Mouse (Mus musculus) adrenal gland, postnatal 36 days (tissue): Measurements from ENCODE around the gene St3gal2. TPM values are rescaled to one million over a fixed set of nuclear protein-coding genes. Genes with fewer than 3 reads are reported as not detected.
"Not testable (repeated sequence)": the region's sequence is repeated elsewhere in the genome, so short reads cannot be mapped to it uniquely, and the experiment has no call there.

ENCODE experiments used
- DNase-seq, 2 experiments: peaks; one replicate each; pipeline ENCODE4 v3.0.0; 2021; ENCODE audit warnings: mixed read lengths in 1 of 2
- total RNA-seq, 2 experiments: library from RNA; stranded (reverse); gene quantifications; 2 replicates each; pipeline ENCODE4 v1.2.3; 2021

St3gal2 gene
- total RNA-seq, 2 experiments from 2014 or later, result 22.1 to 23.3 TPM

DNA sequence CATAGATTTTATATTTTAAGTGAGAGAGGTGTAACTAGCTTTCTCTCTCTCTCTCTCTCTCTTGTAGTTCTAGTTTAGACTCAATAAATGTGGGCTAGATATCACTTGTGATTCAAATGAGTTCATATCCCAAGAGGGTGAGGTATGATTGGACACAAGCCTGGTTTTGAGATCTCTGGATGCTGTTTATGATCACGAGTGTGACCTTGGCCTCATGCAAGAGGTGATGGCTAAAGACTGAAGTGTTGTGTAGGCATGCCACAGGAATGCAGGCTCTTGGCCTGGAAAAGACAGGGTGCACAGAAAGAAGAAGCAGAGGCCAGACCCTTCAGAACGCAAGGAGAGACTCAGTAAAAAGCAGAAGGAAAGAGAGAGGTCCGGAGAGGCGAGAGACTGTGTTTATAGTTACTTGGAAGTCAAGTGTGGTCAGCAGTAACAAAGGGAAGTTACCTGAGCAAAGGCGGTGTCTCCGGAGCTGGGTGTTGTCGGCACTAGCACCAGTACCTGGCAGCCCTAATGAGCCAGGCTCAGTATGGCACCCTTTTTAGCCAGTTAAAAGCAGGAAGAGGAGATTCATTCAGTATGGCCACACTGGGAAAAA lies 24.7 kb downstream of the St3gal2 start:
- no peak for DNase-seq

- no peak for DNase-seq
Measured at GRCm38 (mm10) chr8:110945716-110946115, 26.0 kb downstream of the St3gal2 start.

DNA sequence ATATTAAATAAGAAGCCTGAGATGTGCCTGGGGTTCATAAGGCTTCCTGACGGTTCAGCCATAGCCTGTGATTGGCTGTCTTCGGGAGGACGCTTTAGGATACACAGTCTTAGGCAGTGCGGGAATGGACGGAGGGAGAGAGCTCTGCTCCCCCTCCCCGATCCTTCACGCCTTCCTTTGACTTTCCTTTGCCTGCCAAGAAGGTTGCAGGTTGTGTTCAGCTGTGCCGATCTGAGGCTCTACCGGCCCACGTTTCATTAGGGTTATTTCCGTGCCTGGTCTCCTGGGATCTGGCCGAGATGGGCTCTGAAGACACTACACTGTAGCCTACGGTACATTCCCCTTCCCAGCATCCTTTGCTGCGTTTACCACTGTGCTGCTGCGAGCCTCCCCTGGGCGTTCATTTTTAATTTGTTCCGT lies 30.4 kb downstream of the St3gal2 start:
- DNase-seq, result peak in 1 of 2 experiments; percentile 48

DNA sequence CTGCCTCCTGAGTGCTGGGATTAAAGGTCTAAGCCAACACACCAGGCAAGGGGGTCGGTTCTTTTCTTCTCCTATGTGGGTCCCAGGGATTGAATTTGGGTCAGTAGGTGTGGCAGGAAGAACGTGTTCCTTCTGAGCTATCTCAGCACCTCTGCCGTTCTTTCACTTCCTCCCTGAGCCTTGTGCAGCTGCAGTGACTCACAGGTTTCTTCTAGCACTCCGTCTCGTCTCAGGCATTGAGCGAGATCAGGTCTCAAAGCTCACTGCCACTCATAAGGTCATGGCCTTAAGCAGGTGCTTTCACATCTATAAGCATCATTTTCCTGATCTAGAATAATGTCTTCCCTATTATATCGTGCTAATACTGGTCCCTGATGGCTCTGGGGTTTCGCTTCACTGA lies 35.1 kb downstream of the St3gal2 start:
- no peak for DNase-seq

DNA sequence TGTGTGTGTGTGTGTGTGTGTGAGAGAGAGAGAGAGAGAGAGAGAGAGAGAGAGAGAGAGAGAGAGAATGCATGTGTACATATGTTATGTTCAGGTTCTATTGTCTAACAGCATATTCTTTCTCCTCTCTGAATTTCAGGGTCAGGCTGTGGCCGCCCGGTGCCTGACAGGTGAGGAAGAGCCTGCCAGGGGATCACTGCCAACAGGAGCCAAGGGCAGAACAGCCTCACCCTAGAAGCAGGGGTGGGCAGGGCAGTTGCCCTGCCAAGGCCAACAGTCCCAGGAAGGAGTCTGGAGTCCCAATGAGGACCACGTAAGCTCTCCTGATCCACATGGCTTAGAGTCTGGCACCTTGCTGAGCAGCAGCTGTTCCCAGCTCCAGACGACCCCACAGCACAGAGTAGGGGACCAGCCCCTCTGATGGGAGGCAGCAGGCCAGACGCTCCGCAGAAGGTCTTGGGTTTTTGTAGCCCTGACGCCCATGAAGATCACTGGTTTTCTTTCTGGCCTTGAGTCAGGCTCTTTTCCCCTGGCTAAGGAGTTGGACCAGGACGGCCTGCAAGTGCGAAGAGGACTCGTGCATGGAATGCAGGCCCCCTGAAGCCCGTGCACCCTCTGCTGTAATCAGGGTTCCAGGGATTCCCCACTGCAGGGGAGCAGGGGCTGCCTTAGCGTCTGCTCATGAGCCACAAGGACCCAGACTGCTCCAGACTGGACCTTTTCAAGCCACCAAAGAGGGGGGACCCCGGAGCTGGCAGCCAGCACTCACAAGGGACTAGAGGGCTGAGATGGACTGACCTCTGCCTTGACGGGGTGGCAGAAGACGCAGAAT lies 37.1 kb downstream of the St3gal2 start:
- no peak for DNase-seq

GRCm38 (mm10) chr8:110957471-110957870 lies 37.7 kb downstream of the St3gal2 start:
- no peak for DNase-seq

GRCm38 (mm10) chr8:110958135-110958534 lies 38.4 kb downstream of the St3gal2 start:
- no peak for DNase-seq

DNA sequence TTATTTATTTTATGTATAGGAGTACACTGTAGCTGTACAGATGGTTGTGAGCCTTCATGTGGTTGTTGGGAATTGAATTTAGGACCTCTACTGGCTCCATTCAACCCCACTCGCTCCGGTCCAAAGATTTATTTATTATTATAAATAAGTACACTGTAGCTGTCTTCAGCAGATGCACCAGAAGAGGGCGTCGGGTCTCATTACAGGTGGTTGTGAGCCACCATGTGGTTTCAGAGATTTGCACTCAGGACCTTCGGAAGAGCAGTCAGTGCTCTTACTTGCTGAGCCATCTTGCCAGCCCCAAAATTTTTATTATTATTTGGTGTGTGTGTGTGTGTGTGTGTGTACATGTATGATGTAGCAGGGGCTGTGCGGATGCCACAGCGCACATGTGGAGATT lies 38.8 kb downstream of the St3gal2 start:
- not testable (repeated sequence) for DNase-seq

DNA sequence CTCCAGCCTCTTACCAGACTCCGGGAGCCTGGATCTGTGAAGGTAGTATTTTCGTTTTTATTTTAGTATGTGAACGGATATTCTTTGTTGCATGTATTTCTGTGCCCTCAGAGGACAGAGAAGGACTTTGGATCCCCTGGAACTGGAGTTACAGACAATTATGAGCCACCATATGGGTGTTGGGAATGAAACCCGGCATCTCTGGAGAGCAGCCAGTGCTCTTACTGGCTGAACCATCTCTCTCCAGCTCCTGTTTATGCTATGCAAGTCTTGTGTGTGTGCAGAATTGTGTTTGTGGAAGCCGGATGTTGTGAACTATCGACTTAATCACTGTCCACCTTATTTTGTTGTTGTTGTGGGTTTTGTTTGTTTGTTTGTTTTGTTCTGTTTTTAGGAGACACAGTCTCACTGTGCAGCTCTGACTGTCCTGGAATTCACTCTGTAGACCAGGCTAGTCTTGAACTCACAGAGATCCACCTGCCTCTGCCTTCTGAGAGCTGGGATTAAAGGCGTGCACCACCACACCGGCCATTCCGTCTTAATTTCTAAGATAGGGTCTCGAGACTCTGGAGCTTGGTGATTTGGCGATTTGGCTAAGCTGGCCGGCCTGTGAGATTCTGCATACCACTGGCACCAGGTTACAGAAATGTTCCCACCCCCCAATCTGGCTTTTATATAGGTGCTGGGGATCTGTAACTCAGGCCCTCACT lies 39.5 kb downstream of the St3gal2 start:
- no peak for DNase-seq

- no peak for DNase-seq
Measured at GRCm38 (mm10) chr8:110959906-110960305, 40.2 kb downstream of the St3gal2 start.

GRCm38 (mm10) chr8:110963051-110963450 lies 43.3 kb downstream of the St3gal2 start:
- DNase-seq, result no peak

DNA sequence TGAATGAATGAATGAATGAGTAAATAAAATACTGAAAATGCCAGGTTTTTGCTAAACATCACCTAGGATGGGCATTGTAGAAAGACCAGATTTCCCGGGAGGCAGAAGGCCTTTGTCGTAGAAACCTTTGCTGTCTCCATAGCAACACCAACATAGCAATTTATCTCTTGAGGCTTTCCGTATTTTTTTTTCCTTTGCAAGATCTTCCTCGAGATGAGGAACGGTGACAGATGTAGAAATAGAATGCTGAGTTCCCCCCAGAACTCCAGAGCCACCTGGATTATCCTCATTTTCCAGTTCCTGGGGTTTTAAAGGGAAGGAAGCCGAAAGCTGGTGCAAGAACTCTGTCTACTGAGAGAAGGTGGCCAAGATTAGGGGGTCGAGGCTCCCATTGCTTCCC lies 44.9 kb downstream of the St3gal2 start:
- no peak for DNase-seq

GRCm38 (mm10) chr8:110965594-110965993 lies 45.9 kb downstream of the St3gal2 start:
- peak; percentile 86 to 88 for DNase-seq

GRCm38 (mm10) chr8:110966586-110966985 lies 46.9 kb downstream of the St3gal2 start:
- DNase-seq, result peak; percentile 19 to 43

GRCm38 (mm10) chr8:110967326-110967725 lies 47.6 kb downstream of the St3gal2 start:
- DNase-seq, result peak; percentile 41 to 42

GRCm38 (mm10) chr8:110969910-110970770 lies 50.4 kb downstream of the St3gal2 start:
- DNase-seq, result peak; percentile 94

- not testable (repeated sequence) for DNase-seq
Measured at GRCm38 (mm10) chr8:110976532-110976931, 56.8 kb downstream of the St3gal2 start.

DNA sequence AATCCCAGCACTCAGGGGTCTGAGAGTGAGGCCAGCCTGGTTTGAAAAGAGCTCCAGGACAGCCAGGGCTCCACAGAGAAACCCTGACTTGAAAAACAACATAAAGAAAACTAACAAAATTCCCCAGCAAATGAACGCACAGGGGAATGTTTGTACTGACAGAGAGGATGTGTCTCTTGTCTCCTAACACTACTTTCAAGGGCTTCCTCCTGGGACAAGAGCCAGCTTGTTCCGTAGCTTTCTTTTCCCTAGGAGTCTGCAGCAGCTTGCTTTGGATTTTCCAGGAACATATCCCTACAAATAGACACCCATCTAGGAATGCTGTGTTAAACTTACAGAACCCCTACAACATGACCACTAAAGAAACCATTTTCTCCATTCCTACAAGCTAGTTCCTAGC lies 58.3 kb downstream of the St3gal2 start:
- not testable (repeated sequence) for DNase-seq

DNA sequence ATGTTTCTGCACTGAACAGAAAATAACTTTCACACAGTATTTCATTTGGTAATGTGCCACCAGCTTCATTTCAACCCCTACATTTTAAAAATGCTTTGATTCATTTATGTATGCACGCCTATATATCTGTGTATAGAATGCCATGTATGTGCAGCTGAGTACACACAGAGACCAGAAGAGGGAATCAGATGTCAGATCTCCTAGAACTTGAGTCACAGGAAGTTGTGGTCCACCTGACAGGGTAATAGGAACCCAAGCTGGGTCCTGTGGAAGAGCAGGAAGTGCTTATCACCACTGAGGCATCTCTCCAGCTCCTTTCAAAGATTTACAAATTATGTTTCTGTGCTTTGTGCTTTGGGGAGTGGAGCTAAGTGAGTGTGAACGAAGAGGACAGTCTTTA lies 61.6 kb downstream of the St3gal2 start:
- DNase-seq, result no peak

DNA sequence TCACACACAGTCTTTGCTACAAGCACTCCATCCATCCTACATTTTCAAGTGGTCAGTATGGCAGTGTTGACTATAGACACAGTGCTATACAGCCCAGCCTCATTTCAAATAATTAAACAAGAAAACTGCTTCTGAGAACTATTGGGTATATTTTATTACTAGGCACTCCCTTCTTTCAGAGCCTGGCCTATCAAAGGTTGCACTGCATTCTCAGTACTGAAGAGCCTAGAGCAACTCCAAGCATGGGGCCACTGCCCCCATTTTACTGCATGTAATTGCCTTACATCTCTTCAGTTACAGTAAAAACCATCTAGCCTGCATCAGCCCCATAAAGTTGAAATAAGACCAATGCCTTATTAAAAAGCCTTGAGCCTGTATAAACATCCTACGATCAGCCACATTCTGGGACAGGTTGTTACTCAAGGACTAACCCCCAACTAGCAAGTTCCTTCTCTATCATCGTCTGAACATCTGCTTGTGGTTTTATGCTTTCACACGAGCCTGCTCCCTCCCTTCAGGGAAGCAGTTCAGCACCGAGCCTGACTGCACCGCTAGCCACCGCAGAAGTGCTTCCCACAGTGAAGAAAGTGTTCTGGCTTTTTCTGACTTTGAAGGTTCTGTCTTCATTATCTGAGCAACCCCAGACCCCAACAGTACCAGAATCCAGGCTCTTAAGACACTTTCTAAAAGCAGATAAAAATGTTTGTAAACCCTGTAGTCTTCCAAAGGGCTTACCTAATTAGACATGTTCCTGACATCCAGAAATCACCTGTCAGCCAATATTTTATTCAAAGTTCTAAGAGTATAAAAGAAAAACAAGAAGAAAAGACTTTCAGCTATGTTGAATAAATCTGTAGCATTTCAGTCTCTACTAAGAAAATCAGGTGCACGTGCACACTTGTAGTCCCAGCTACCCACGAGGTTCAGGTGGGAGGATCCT lies 68.4 kb downstream of the St3gal2 start:
- DNase-seq, result no peak

GRCm38 (mm10) chr8:110990017-110990416 lies 70.3 kb downstream of the St3gal2 start:
- no peak for DNase-seq
